Mouse (Mus musculus) forebrain, embryonic 13.5 days (tissue): ENCODE measurements around the gene Hist1h4d. TPM values are rescaled to one million over a fixed set of nuclear protein-coding genes. Genes with fewer than 3 reads are reported as not detected.
"Not testable (repeated sequence)": the region's sequence is repeated elsewhere in the genome, so short reads cannot be mapped to it uniquely, and the experiment has no call there.

Source experiments
- ATAC-seq: fragments of 200-750 bp; cut with Nextera tagmentation; 2 replicates; pipeline ENCODE4 v1.8.0; 2017
- H3K27ac ChIP-seq: fragments of 300-500 bp; sonication (generic); 2 replicates; pipeline ENCODE4 v1.5.1; 2015; ENCODE audit warnings: inconsistent platforms, mild to moderate bottlenecking, moderate library complexity
- H3K27me3 ChIP-seq: fragments of 300-500 bp; sonication (generic); 2 replicates; pipeline ENCODE4 v1.6.1; 2015; ENCODE audit warnings: mild to moderate bottlenecking, inconsistent platforms
- H3K36me3 ChIP-seq: fragments of 300-500 bp; sonication (generic); 2 replicates; pipeline ENCODE4 v1.6.1; 2015; ENCODE audit warnings: mild to moderate bottlenecking, inconsistent platforms; ENCODE audit not compliant: poor library complexity, severe bottlenecking
- H3K4me1 ChIP-seq: fragments of 300-500 bp; sonication (generic); 2 replicates; pipeline ENCODE4 v1.6.1; 2015; ENCODE audit warnings: inconsistent platforms
- H3K4me2 ChIP-seq: fragments of 300-500 bp; sonication (generic); 2 replicates; pipeline ENCODE4 v1.6.1; 2015; ENCODE audit warnings: inconsistent platforms, mild to moderate bottlenecking, moderate library complexity
- H3K4me3 ChIP-seq: fragments of 300-500 bp; sonication (generic); 2 replicates; pipeline ENCODE4 v1.5.1; 2015; ENCODE audit warnings: mild to moderate bottlenecking, inconsistent platforms
- H3K9ac ChIP-seq: fragments of 300-500 bp; sonication (generic); 2 replicates; pipeline ENCODE4 v1.6.1; 2015; ENCODE audit warnings: mild to moderate bottlenecking, inconsistent platforms
- H3K9me3 ChIP-seq: fragments of 300-500 bp; sonication (generic); replicated peaks from 2 replicates; pipeline ENCODE4 v1.6.1; 2016; ENCODE audit warnings: inconsistent platforms
- WGBS: fragments of 180-500 bp; shearing (Covaris S2); methylation state at CpG from one replicate; pipeline ENCODE4 v1.1.7; 2015; 5-methylcytosine and 5-hydroxymethylcytosine counted together
- polyA plus RNA-seq: library from polyadenylated mRNA; unstranded; fragments of >200 nt; fragmentation: Nextera tagmentation; extraction: Ambion mirVana; gene quantifications from 2 replicates; pipeline ENCODE4 v1.2.1, GENCODE M21; 2015

The Hist1h4d gene
- polyA plus RNA-seq, 1 experiment from 2014 or later, result 172 TPM

GRCm38 (mm10) chr13:23554393-23554792, 27.0 kb upstream of the Hist1h4d start:
- no peak for ATAC-seq
- Histone ChIP-seq H3K9ac (peak overlapping the region; percentile 87), H3K27me3 (no peaks in the 10 kb centered on the region), H3K9me3 (no peaks in the 10 kb centered on the region), H3K4me1 (peaks cover 27% of the 10 kb centered on the region), H3K27ac (peak overlapping the region; percentile 99), H3K4me2 (peak overlapping the region; percentile 93), H3K36me3 (no peaks in the 10 kb centered on the region), H3K4me3 (peak overlapping the region; percentile 61)
- 24% methylated on average over 9 of the region's 9 CpGs for WGBS

GRCm38 (mm10) chr13:23554925-23555838, 26.2 kb upstream of the Hist1h4d start:
- peak overlapping the region; percentile 99 for H3K27ac ChIP-seq
- under 1% methylated on average over 54 of the region's 54 CpGs for WGBS
- peak; percentile 87 for ATAC-seq
- H3K27me3 ChIP-seq, result no peaks in the 10 kb centered on the region
- H3K9me3 ChIP-seq, result no peaks in the 10 kb centered on the region
- no peaks in the 10 kb centered on the region for H3K36me3 ChIP-seq
- H3K4me2 ChIP-seq, result peak overlapping the region; percentile 93
- H3K9ac ChIP-seq, result peak overlapping the region; percentile 87
- H3K4me1 ChIP-seq, result peaks cover 27% of the 10 kb centered on the region
- peak overlapping the region; percentile 61 for H3K4me3 ChIP-seq

- H3K4me1 ChIP-seq, result peaks cover 24% of the 10 kb centered on the region
- H3K27me3 ChIP-seq, result no peaks in the 10 kb centered on the region
- peak overlapping the region; percentile 87 for H3K9ac ChIP-seq
- peak; percentile 84 for ATAC-seq
- peak overlapping the region; percentile 61 for H3K4me3 ChIP-seq
- no peaks in the 10 kb centered on the region for H3K36me3 ChIP-seq
- H3K9me3 ChIP-seq, result no peaks in the 10 kb centered on the region
- WGBS, result under 1% methylated on average over 18 of the region's 18 CpGs
- peak overlapping the region; percentile 99 for H3K27ac ChIP-seq
- peak overlapping the region; percentile 93 for H3K4me2 ChIP-seq
Observed at GRCm38 (mm10) chr13:23555839-23556416, 25.5 kb upstream of the Hist1h4d start.

GRCm38 (mm10) chr13:23556906-23557305, 24.5 kb upstream of the Hist1h4d start:
- Histone ChIP-seq H3K27me3 (no peaks in the 10 kb centered on the region), H3K27ac (peak overlapping the region; percentile 16; the same call in 1 of the 2 replicates), H3K4me3 (no peak overlapping the region), H3K4me2 (peak overlapping the region; percentile 93), H3K36me3 (no peaks in the 10 kb centered on the region), H3K9ac (no peak overlapping the region), H3K4me1 (peaks cover 23% of the 10 kb centered on the region), H3K9me3 (no peaks in the 10 kb centered on the region)
- no peak for ATAC-seq
- WGBS, result 64% methylated on average over 3 of the region's 3 CpGs

GRCm38 (mm10) chr13:23560699-23561098, 20.7 kb upstream of the Hist1h4d start:
- not testable (repeated sequence) for H3K36me3 ChIP-seq, ATAC-seq, H3K4me1 ChIP-seq, H3K9me3 ChIP-seq, H3K4me3 ChIP-seq, H3K9ac ChIP-seq, H3K27me3 ChIP-seq
- WGBS, result 12% methylated on average over 2 of the region's 2 CpGs
- H3K27ac ChIP-seq, result peak overlapping the region; percentile 59
- H3K4me2 ChIP-seq, result peak overlapping the region; percentile 40

GRCm38 (mm10) chr13:23561531-23561882, 19.9 kb upstream of the Hist1h4d start:
- peak overlapping the region; percentile 75 for H3K9ac ChIP-seq
- peak overlapping the region; percentile 46 for H3K4me3 ChIP-seq
- ATAC-seq, H3K4me1 ChIP-seq, H3K27me3 ChIP-seq, H3K9me3 ChIP-seq, H3K36me3 ChIP-seq: not testable (repeated sequence)
- peak overlapping the region; percentile 70 for H3K4me2 ChIP-seq
- peak overlapping the region; percentile 98 for H3K27ac ChIP-seq
- 0% methylated on average over 2 of the region's 5 CpGs for WGBS

GRCm38 (mm10) chr13:23561883-23562659, 19.3 kb upstream of the Hist1h4d start, which contains the start of gene Hist1h3e:
Hist1h3e (minus strand) TSS chr13:23562369.
- H3K36me3 ChIP-seq, H3K9me3 ChIP-seq, H3K27me3 ChIP-seq, H3K4me1 ChIP-seq: not testable (repeated sequence)
- peak within 1 kb of the TSS; percentile 46 for H3K4me3 ChIP-seq
- peak; percentile 94 for ATAC-seq
- peak within 1 kb of the TSS; percentile 98 for H3K27ac ChIP-seq
- H3K4me2 ChIP-seq, result peak within 1 kb of the TSS; percentile 70
- under 1% methylated on average over 44 of the region's 67 CpGs for WGBS
- peak within 1 kb of the TSS; percentile 75 for H3K9ac ChIP-seq

- 2% methylated on average over 18 of the region's 18 CpGs for WGBS
- no peaks in the 10 kb centered on the region for H3K36me3 ChIP-seq
- peak; percentile 50 for ATAC-seq
Observed at GRCm38 (mm10) chr13:23562699-23563462, 18.5 kb upstream of the Hist1h4d start.

GRCm38 (mm10) chr13:23564482-23564881, 16.9 kb upstream of the Hist1h4d start:
- H3K9ac ChIP-seq, result no peak overlapping the region
- no peaks in the 10 kb centered on the region for H3K27me3 ChIP-seq
- no peaks in the 10 kb centered on the region for H3K9me3 ChIP-seq
- no peak overlapping the region for H3K27ac ChIP-seq
- ATAC-seq, result no peak
- peaks cover 3% of the 10 kb centered on the region; the same call in 1 of the 2 replicates for H3K4me1 ChIP-seq
- H3K36me3 ChIP-seq, result no peaks in the 10 kb centered on the region
- no peak overlapping the region for H3K4me2 ChIP-seq
- 88% methylated on average over 2 of the region's 2 CpGs for WGBS
- no peak overlapping the region for H3K4me3 ChIP-seq

More at GRCm38 (mm10) chr13:23562699-23563462, 18.5 kb upstream of the Hist1h4d start:
- Histone ChIP-seq H3K9ac (peak overlapping the region; percentile 63), H3K27ac (peak overlapping the region; percentile 98), H3K4me2 (peak overlapping the region; percentile 70), H3K27me3 (no peaks in the 10 kb centered on the region), H3K4me3 (peak overlapping the region; percentile 46), H3K4me1 (peaks cover 3% of the 10 kb centered on the region; the same call in 1 of the 2 replicates), H3K9me3 (no peaks in the 10 kb centered on the region)

- not testable (repeated sequence) for H3K27me3 ChIP-seq, ATAC-seq, H3K36me3 ChIP-seq, H3K9me3 ChIP-seq
- H3K4me1 ChIP-seq, result peaks cover 22% of the 10 kb centered on the region
- peak overlapping the region; percentile 97 for H3K27ac ChIP-seq
- peak overlapping the region; percentile 65 for H3K9ac ChIP-seq
- H3K4me2 ChIP-seq, result peak overlapping the region; percentile 75
- 1% methylated on average over 26 of the region's 41 CpGs for WGBS
- peak overlapping the region; percentile 51 for H3K4me3 ChIP-seq
Observed at GRCm38 (mm10) chr13:23570261-23571021, 11.0 kb upstream of the Hist1h4d start.
